Mouse (Mus musculus) gastrocnemius, adult 18-20 months (tissue): ENCODE results near the gene Zdhhc16. TPM values are rescaled to one million over a fixed set of nuclear protein-coding genes. Genes with fewer than 3 reads are reported as not detected.

Experiments
- DNase-seq: peaks from one replicate; pipeline ENCODE4 v3.0.0; 2021; ENCODE audit warnings: low spot score
- long read RNA-seq, 2 experiments: library from polyadenylated mRNA; stranded (forward); transcript quantifications; one replicate each; pipeline ENCODE4 v2.0.0; 2021
- total RNA-seq, 2 experiments: library from RNA; stranded (reverse); gene quantifications; 2 replicates each; pipeline ENCODE4 v1.2.3; 2021

Zdhhc16 gene
- 10 to 100 TPM; 17.4 to 20.2 TPM for total RNA-seq
- long read RNA-seq, experiment 1, transcript Zdhhc16-201 (11 exons, 1,821 nt): major isoform, 16 of 54 reads
- long read RNA-seq, experiment 1, partial matches to known transcripts: 0 of 54 reads
- long read RNA-seq, experiment 1, other reads (novel, unspliced or antisense): 38 of 54 reads
- long read RNA-seq, experiment 2, partial matches to known transcripts: 1 of 33 reads
- long read RNA-seq, experiment 2, other reads (novel, unspliced or antisense): 28 of 33 reads

- peak; percentile 99 for DNase-seq
These were observed at the start of gene Zdhhc16, which contains the start of gene Exosc1 for GRCm38 (mm10) chr19:41933179-41934086. Gene Zdhhc16, plus strand, starts transcription at chr19:41933480. Gene Exosc1, minus strand, starts transcription at chr19:41933423.

- DNase-seq: no peak
These were observed 49.4 kb upstream of the Zdhhc16 start for GRCm38 (mm10) chr19:41883882-41884281.

GRCm38 (mm10) chr19:41888191-41888590 lies 45.1 kb upstream of the Zdhhc16 start:
- DNase-seq: no peak

GRCm38 (mm10) chr19:41894959-41895358 lies 38.3 kb upstream of the Zdhhc16 start:
- peak; percentile 40 for DNase-seq

- DNase-seq: peak; percentile 91
These were observed 37.6 kb upstream of the Zdhhc16 start, which contains the start of gene Rrp12 for GRCm38 (mm10) chr19:41895460-41896318. Gene Rrp12, minus strand, starts transcription at chr19:41896173.

- DNase-seq: no peak
These were observed 37.0 kb upstream of the Zdhhc16 start for GRCm38 (mm10) chr19:41896319-41896711.

GRCm38 (mm10) chr19:41898860-41899259 lies 34.4 kb upstream of the Zdhhc16 start:
- peak; percentile 27 for DNase-seq

- no peak for DNase-seq
These were observed 32.7 kb upstream of the Zdhhc16 start for GRCm38 (mm10) chr19:41900495-41901090.

GRCm38 (mm10) chr19:41901696-41902095 lies 31.6 kb upstream of the Zdhhc16 start:
- DNase-seq: no peak

GRCm38 (mm10) chr19:41902848-41903593 lies 30.3 kb upstream of the Zdhhc16 start:
- DNase-seq: no peak

GRCm38 (mm10) chr19:41905246-41905645 lies 28.0 kb upstream of the Zdhhc16 start:
- DNase-seq: no peak

GRCm38 (mm10) chr19:41906311-41907078 lies 26.8 kb upstream of the Zdhhc16 start:
- no peak for DNase-seq

GRCm38 (mm10) chr19:41907079-41907760 lies 26.1 kb upstream of the Zdhhc16 start:
- no peak for DNase-seq

- no peak for DNase-seq
These were observed 24.5 kb upstream of the Zdhhc16 start for GRCm38 (mm10) chr19:41908736-41909135.

- DNase-seq: no peak
These were observed 22.9 kb upstream of the Zdhhc16 start for GRCm38 (mm10) chr19:41910396-41910795.

- peak; percentile 96 for DNase-seq
These were observed 21.9 kb upstream of the Zdhhc16 start, which contains the start of gene Pgam1 for GRCm38 (mm10) chr19:41911178-41912073. Gene Pgam1, plus strand, starts transcription at chr19:41911923.

GRCm38 (mm10) chr19:41912121-41913080 lies 20.9 kb upstream of the Zdhhc16 start:
- DNase-seq: peak; percentile 31
